Mouse (Mus musculus) T-cell, adult 2 months (primary cell): ENCODE data around the gene Fam13a.

Source experiments
- DNase-seq: peaks from one replicate; pipeline ENCODE4 v3.0.0; 2022; ENCODE audit warnings: low spot score

The Fam13a gene

DNA sequence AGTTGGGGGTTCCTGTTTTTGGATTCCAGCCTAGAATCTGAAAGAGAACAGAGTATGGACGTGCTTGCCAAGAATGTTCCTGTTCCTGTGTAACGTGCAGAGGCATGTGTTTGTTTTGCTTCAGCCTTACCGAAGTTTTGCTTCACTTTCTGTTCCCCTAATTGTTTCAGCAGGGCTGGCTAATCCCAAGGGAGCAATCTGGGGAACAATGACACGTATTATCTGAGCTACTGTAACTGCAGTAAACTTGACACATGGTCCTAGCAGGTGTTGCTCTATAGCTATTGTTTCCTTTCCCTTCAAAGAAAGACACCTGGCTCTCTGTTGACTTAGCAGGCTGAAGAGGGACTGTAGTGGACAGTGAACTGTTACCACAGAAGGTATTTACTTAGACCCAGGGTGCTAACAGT lies 25.3 kb downstream of the Fam13a start:
- DNase-seq, result no peak

DNA sequence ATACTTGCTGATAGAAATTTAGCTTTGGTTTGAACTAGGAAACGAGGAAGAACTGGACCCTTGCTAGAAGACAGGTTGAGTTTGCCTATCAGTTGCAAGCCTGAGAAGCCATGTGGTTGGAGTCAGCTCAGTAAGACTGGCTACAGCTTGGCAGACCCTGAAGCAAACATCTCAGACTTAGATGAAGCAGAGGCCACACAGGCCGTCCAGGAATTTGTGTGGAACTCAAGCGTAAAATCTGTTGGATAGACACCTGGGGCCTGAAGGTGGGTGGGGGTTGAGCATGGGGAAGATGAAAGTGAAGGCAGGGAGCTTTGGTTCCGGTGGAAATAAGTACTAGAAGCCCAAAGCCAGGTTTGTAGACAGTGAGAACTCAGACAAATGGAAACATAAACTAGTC lies 25.8 kb downstream of the Fam13a start:
- no peak for DNase-seq

DNA sequence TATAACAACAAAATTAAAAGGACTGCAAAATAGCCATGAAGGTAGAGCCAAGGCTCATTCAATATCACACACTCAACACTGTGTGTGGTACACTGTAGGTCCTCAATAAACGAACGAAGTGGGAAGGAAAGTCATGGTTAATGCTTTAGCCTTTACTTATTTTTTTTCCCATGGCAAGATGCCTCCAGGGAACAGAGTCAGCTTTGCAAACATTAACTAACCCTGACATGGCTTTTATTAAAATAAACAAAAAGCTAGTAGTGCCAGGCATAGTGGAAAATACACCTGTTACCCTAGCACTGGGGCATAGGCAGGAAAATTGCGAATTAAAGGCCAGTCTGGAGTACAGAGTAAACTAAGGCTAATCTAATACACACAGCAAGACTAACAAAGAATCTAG lies 35.2 kb downstream of the Fam13a start:
- DNase-seq, result no peak

DNA sequence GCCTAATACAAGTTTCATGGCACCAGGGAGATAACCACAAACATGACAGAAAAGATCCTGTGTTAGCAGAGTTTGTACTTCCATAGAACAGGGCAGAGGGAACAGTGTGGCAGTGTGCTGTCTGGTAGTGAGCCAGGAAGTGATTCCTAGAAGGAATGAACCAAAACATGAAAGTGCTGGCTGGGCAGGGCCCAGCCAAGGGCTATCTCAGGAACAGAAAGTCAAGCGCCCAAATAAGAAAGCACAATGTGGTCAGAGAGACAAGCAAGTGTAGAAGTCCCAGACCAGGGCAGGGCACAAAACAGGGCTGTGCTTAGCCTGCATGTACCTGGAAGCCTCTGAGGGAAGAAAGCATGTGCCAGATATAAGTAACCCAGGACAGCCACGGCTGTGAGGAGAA lies 35.6 kb downstream of the Fam13a start:
- no peak for DNase-seq

DNA sequence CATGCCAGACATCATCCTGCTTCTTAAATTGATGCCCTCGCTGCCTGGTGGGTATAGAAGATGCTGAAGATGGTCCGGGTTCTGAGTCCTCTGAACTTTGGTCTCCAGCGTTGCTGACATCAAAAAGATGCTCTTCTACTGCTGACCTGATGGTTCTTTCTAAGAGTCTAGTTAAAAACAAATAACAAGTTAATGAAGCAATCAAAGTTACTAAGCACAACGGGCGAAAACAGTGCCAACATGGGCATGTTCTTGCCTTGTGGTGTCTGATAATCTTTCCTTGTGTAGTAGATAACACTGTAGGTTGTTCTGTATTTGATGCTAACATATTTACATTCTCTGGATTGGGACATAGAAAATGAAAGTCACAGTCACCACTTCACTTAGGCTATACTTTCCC lies 37.2 kb downstream of the Fam13a start:
- no peak for DNase-seq

DNA sequence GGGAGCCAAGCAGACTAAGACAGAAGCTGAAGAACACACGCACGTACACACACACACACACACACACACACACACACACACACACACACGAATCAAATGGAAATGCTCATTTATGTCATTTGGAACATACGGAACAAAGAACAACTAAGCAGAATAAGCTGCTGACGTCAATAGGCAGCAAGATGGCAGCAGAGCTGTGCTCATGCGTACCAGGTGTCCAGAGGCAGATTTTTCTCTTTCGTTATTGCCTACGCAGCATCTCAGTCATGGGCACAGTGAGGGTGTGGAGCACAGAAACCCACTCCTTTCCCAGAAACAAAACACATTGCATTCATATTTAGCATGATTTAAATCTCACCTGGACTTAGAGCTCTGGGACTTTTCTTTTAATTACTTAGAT lies 39.2 kb downstream of the Fam13a start:
- no peak for DNase-seq

DNA sequence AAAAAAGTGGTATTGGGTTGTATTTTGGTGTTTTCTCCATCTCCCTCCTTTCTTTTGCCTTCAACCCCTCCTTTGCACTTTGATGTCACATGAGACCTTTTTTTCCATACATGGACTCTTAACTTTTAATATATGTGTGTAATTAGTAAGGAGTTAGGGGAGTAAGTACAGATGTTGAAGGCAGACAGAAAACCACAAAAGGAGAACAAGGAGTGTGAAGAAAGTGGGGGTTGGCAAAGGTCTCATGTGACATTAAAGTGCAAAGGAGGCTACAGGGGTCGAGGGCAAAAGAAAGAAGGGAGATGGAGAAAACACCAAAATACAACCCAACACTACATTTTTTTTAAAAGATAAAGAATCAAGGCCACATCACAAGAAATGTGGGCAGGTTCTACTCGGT lies 49.1 kb downstream of the Fam13a start:
- no peak for DNase-seq

DNA sequence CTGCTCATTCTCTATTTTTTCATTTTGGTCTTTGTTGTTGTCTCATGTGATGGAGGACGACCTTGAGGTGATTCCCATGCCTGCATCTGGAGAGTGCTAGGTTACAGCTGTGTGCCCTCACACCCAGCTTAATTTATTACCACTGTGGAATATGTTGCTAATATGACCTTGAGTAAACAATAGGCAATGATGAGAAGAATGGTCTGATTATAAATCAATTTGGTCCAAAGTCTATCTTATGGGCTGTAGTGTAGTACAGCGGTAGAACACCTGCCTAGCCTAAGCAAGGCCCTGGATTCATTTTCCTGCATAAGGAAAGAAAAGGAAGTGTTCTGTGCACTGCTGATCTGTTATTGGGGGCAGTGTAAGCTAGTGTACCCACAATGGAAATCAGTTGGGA lies 49.9 kb downstream of the Fam13a start:
- no peak for DNase-seq

DNA sequence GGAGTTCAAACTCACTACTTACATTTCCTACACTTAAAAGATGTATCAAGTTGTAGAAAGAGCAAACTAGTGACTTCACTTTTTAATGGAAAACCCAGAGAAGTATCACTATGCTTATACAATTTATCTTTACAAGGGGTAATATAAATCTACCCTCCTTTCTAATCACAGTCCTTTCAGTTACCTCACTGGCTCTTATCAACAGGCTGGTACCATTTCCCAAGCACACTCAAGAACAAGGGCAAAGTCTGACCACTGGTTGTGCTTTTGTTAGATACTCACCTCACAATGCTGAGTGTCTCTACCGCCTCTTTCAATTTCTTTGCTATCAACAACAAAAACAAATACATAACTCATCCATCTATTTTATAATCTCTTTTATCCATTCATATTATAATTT lies 51.5 kb downstream of the Fam13a start:
- no peak for DNase-seq

DNA sequence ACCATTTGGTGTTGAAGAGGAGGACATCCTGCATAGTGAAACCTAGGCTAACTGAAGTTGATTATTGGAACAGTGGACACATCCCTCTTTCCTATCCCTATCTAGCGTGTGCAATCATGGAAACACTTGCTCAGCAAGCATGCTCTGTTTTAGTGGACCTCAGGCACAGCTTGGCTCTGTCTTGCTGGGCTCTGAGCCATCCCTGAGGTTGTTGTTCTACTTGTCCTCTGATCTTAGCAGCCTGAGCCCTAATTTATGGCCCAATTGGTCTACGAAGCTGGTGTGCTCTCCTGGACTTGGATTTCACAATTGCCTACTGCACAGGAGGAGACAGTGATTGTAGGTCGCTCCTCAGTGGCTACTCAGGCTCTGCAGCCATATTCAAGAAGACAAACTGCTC lies 56.1 kb downstream of the Fam13a start:
- no peak for DNase-seq

DNA sequence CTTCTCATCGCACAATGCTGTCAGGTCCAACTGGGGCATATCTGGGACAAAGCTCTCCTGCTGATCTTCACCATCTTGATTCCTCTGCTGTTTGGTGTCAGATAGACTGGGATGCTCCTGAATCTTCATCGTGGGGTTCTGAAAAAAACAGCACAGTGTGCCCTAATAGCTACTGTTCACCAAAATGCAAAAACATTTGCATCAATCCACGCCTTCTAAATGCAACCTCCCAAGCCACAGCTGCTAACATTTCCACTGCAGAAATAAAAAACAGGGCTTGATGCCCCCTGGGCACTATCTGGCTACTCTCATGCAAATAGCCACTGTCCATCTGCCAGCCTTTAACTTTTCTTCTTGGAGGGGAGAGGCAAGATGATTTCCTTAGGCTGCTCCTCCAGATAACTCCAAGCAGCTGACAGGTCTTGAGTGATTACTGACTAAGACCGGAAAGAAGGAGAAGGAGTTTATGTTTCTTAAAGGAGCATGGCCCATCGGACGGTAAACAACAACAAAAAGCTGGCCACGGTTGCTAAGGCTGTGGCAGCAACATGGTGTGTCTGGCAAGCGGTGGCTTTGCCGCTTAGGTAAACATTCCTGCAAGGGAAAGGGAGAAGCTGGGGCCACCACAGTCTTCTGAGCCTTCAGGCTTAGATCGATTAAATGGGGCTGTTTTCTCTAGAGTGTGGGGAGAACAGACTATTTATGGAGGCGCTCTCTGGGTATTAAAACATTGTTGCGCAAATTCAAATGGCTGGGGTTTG lies 59.1 kb downstream of the Fam13a start:
- no peak for DNase-seq

DNA sequence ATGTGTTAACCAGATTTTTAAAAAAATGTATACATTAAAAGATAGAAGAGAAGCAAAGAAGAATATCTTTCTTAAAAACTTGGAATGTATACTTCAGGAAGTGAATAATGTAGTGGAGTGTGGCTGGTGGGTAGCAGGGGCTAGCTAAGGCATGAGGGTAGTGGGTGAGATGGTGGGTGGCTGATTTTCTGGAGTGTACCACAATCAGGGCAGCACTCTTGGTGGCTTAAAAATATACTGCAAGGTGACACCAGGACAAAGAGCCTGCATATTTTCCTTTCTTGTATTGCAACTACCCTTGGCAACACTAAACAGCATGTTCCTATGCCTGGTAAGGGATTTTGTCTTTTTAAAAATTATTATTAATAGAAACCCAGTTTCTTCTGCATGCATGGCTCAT lies 59.8 kb downstream of the Fam13a start:
- DNase-seq, result no peak

DNA sequence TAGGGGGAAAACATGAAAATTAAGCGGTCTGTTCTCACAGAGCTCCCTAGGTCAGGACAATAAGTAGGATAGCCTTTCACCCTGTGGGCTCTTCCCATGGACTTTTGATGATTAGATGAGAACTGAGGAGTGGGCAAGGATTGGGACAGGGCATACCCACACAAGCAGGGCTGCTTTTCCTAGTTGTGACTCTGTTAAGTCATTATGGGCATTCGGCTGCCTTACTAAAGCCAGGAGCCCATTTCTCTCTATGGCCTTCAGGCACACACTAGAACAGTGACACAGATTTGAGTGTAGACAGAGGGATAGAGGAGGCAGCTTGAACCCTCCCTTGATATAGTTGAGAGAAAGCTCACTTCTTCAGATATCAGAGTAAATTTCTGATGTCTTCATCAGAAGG lies 60.3 kb downstream of the Fam13a start:
- DNase-seq, result no peak

DNA sequence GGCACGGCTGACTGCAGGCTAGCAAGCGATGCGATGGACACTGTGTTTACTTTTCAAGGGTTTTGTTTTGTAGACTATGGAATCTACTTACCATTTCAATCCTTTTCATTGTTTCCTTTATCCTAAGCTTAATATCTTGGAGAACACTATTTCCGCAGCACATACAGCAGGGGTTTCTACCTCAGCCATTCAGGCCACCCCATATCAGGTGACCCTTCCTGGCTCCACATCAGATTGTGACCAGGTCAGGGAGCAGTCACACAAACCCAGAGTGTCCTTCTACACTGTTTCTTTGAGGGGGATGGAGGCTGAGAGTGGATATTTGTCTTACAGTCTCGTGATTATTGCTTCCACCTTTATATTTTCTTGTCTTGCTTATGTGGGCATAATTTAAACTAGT lies 61.7 kb downstream of the Fam13a start:
- DNase-seq, result no peak

DNA sequence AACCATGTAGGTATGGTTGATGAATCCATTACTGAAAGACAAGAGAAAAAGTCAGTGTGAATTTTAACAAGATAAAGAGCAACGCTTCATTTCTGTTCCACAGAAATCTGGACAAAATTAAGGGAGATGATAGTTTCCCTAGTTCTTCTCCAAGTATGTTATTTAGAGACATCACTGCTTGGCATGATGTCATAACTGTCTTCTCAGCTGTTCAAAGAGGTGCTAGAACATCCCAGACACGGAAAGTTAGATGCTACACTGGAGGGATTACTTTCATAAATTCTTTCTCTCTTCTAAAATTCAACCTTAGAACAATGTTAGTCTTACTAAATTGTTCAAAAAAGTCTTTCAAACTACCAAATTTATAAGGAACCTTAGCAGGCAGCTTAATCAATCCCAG lies 63.8 kb downstream of the Fam13a start:
- DNase-seq, result no peak

DNA sequence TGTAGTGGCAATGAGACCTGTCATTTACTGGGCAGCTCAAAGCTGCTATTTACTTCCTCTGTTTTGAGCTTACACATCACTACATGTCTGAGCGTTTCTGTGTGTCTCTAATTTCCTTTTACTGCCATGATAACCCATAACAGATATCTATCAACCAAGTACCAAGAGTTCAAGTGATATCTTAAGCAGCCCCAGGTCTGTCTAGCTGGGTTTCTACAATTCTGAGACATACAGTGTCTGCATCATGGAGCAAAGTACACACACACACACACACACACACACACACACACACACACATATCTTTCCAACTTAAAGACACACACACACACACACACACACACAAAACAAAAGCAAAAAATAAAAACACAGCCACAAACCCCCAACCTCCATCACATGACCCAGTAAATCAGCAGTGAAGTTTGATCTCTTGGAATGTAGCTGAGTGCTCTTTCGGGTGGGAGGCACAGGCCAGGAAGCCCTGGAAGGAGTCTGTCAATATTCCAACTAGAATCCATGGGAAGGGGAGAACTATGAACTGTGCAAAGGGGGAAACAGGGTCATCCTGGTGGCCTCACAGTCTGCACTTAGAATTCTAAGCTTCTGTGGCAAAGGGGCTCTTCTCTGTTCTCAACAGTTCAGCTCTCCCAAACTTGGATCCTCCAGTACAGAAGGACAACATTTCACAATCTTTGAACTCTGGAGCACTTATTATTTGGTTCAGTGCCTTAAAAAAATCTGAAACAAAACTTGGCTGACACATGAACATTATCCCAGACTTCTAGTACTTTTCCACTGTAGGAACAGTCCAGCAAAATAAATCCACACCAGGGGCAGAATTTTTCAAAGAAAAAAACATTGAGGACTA lies 73.0 kb downstream of the Fam13a start:
- DNase-seq, result no peak

DNA sequence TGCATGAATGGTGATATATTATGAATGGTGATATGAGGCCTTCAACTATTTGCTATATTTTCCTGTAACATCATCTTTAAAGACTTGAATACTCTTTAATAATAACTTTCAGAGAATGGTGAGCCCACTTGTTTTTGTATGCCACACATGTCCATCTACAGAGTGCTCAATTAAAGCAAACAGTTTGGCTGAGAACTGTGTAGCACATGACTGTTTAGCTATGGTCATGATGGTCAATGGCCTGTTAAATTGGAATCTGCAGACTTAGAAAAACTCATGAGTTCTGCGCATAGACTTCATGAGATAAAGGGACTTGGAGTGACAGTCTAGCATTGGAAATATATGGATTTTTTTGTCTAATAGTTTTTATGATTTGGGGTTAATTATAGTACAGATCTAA lies 73.9 kb downstream of the Fam13a start:
- no peak for DNase-seq

DNA sequence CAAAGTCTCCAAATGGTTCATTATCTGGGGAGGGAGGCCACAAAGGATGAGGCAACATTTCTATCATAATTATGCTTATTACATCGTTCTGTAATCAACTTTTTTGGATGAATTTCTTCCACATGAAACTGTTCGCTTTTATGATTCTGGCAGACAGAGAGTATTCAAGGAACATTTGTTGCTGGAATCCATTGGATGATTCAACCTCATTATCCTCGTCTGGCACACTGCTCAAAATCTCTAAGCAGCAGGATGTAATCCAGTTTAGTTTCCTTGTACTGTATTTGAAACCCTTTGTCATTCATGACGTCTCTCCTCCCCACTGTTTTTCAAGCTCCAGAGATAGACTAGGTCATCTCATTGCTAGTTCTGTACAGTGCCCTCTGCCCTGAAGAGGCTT lies 77.5 kb downstream of the Fam13a start:
- no peak for DNase-seq

DNA sequence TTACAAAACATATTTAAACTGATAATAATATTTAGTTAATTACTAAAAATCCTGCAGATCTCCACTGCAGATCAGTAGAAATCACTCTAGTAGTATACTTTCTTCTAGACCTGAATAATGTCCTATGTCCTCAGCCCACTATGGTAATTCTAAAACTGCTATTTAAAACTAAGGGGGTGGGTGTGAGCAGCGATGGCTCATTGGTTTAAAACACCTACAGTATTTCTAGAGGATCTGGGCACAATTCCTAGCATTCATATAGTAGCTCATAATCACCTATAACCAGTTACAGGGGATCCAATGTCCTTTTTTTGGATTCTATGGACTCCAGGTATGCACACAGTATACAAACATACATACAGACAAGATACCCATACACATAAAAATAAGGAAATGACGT lies 78.1 kb downstream of the Fam13a start:
- DNase-seq, result no peak

DNA sequence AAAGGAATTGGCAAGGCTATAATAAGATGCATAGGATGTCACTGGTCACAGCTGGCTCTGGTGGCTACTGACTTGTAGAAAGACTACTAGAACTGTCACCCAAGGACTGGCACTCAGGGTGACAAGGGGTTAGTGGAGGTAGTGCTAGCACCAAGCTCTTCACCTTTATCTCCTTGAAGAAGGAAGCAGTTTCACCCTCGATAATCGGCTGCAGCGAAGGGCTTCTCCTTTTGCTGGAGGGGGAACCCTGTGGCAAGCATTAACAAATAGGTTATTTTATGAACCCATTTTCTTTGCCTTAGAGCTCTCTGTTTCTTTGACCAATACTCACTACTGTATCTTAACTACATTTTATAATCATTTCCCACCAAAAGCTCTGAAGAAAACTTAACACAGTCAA lies 80.4 kb downstream of the Fam13a start:
- no peak for DNase-seq

DNA sequence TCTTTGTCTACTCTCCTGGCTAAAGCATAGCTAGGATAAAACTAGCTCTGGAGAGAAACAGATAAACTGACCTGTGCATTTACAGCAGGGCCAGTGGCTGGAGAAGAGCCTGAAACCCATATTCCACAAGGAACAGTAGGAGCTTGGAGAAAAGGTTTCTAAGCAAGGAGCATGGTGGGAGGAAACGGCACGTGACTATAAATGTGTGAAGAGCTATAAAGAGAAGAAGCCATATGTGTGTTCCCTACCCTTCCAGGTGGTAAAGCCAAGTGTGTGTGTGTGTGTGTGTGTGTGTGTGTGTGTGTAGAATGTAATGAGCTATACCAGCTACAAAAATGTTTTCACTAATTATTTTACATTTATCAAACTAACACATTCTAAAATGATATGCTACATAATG lies 82.1 kb downstream of the Fam13a start:
- DNase-seq, result no peak

DNA sequence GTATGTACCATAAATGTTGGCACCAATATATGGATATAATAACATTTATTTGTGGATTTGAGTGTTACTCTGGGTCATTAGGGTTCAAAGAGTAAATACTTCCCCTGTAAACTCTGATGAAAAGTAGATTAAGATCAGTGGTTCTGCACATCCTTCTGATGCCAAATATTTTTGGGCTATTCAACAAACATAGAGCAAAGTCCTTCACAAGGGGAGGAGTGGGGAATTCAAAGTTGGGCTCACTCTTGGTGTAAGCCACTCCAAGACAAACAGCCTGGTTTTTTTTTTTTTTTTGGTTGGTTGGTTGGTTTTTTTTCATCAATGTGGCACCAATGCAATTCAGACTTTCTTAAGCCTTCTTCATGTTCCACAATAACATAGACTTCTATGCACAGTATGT lies 86.6 kb downstream of the Fam13a start:
- no peak for DNase-seq

DNA sequence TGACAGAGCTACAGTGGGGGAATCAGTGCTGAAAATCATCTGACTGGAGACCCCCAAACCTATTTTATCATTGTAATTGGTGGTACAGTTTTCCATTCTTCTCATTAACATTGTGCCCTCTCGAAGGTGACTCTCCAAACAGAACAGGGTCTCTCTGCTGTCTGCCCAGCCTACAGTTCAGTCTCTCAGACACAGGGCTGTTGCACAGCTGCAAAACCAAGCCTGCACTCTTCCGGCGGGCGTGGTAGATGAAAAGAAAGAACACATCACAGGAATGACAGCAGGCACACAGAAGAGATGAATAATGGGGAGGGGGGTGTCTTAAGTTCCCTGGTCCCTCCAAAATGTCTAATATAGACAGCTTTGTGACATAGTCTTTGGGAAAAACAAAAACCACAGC lies 90.2 kb downstream of the Fam13a start:
- no peak for DNase-seq
